Mouse (Mus musculus) olfactory bulb, adult 2 months (tissue): Measurements from ENCODE around the gene Pttg1.

ENCODE experiments used
- CTCF ChIP-seq: fragments of 200-500 bp; IDR thresholded peaks from 2 replicates; pipeline ENCODE4 v1.5.1; 2012; ENCODE audit warnings: low read depth, mild to moderate bottlenecking, low read length, moderate library complexity; ENCODE audit not compliant: insufficient read depth
- POLR2A ChIP-seq: fragments of 200-500 bp; IDR thresholded peaks from 2 replicates; pipeline ENCODE4 v1.6.1; 2012; ENCODE audit warnings: mild to moderate bottlenecking, low read depth, low read length, moderate library complexity; ENCODE audit not compliant: insufficient read depth

GRCm38 (mm10) chr11:43377083-43377850, 48.8 kb downstream of the Pttg1 start:
- TF ChIP-seq CTCF (no peak), POLR2A (no peak)
